Mouse (Mus musculus) forebrain, embryonic 14.5 days (tissue): ENCODE results near the gene Six2. TPM values are rescaled to one million over a fixed set of nuclear protein-coding genes. Genes with fewer than 3 reads are reported as not detected.

ENCODE experiments used
- ATAC-seq: fragments of 200-750 bp; cut with Nextera tagmentation; 2 replicates; pipeline ENCODE4 v1.8.0; 2017; ENCODE audit warnings: mild to moderate bottlenecking, moderate library complexity
- DNase-seq: peaks from one replicate; pipeline ENCODE4 v3.0.0-alpha.2; 2015; ENCODE audit warnings: low spot score
- H3K27ac ChIP-seq: fragments of 300-500 bp; sonication (generic); 2 replicates; pipeline ENCODE4 v1.5.1; 2014; ENCODE audit warnings: low read depth, mild to moderate bottlenecking, control low read depth, low read length, moderate library complexity
- H3K27me3 ChIP-seq: fragments of 300-500 bp; sonication (generic); replicated peaks from 2 replicates; pipeline ENCODE4 v1.6.1; 2014; ENCODE audit warnings: low read length, control low read depth, mixed read lengths; ENCODE audit not compliant: control insufficient read depth, insufficient read depth
- H3K36me3 ChIP-seq: fragments of 300-500 bp; sonication (generic); 2 replicates; pipeline ENCODE4 v1.6.1; 2014; ENCODE audit warnings: low read length, control low read depth; ENCODE audit not compliant: control insufficient read depth, insufficient read depth
- H3K4me1 ChIP-seq: fragments of 300-500 bp; sonication (generic); 2 replicates; pipeline ENCODE4 v1.6.1; 2014; ENCODE audit warnings: antibody characterized with exemption, low read length, control low read depth; ENCODE audit not compliant: control insufficient read depth, insufficient read depth
- H3K4me2 ChIP-seq: fragments of 300-500 bp; sonication (generic); 2 replicates; pipeline ENCODE4 v1.6.1; 2014; ENCODE audit warnings: mild to moderate bottlenecking, control low read depth, low read length
- H3K4me3 ChIP-seq: fragments of 300-500 bp; sonication (generic); 2 replicates; pipeline ENCODE4 v1.5.1; 2014; ENCODE audit warnings: low read depth, low read length, control low read depth
- H3K9ac ChIP-seq: fragments of 300-500 bp; sonication (generic); 2 replicates; pipeline ENCODE4 v1.6.1; 2014; ENCODE audit warnings: mild to moderate bottlenecking, low read length, control low read depth, moderate library complexity
- H3K9me3 ChIP-seq: fragments of 300-500 bp; sonication (generic); replicated peaks from 2 replicates; pipeline ENCODE4 v1.6.1; 2016; ENCODE audit warnings: low read length, control low read depth, mixed read lengths; ENCODE audit not compliant: control insufficient read depth
- WGBS: fragments of 180-500 bp; shearing (Covaris S2); extraction: QIAGEN DNeasy Blood & Tissue Kit; methylation state at CpG from one replicate; pipeline ENCODE4 v1.1.7; 2014; 5-methylcytosine and 5-hydroxymethylcytosine counted together
- polyA plus RNA-seq: library from polyadenylated mRNA; unstranded; fragments of >200 nt; fragmentation: Nextera tagmentation; extraction: Ambion mirVana; gene quantifications from 2 replicates; pipeline ENCODE4 v1.2.1, GENCODE M21; 2014

The Six2 gene
- polyA plus RNA-seq, 1 experiment from 2014 or later: 0.23 TPM

DNA sequence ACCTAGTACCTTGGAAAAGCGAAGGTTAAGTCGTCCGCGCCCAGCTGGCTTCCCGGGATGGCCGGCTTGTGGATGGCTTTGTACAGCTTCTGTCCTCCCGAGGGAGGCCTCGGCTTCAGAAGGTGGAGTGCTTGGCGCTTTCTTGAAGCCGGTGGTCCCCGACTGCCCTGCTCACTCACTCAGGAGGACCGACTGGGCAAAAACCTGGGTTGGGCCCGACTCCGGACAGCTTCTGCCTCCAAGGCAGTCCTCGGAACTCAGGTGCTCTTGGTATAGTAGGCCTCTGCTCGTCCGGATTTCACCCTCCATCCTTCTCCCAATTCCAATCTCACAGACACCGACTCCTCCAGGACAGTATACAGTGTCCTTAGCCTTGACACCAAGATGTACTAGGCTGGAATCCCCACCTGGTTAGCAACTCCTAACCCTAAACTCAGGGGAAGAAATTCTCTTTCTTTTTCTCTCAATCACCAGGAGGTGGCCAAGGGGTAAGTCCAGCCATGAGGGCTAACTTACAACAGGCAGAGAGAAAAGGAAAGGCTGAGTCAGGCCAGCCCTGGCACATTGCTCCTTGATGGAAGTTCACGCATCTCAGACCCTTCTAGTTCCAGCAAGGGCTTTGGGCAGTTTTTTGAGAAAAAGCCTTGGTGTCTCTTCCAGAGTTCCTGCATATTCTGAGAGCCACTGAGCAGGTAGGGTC is 7.1 kb downstream of the Six2 start:
- Histone ChIP-seq H3K27ac (no peak overlapping the region), H3K9ac (no peak overlapping the region), H3K27me3 (peaks cover 73% of the 10 kb centered on the region), H3K9me3 (no peaks in the 10 kb centered on the region), H3K4me1 (no peaks in the 10 kb centered on the region), H3K4me3 (no peak overlapping the region), H3K36me3 (no peaks in the 10 kb centered on the region), H3K4me2 (no peak overlapping the region)
- ATAC-seq: no peak
- no peak for DNase-seq
- WGBS: 3% methylated on average over 19 of the region's 19 CpGs

DNA sequence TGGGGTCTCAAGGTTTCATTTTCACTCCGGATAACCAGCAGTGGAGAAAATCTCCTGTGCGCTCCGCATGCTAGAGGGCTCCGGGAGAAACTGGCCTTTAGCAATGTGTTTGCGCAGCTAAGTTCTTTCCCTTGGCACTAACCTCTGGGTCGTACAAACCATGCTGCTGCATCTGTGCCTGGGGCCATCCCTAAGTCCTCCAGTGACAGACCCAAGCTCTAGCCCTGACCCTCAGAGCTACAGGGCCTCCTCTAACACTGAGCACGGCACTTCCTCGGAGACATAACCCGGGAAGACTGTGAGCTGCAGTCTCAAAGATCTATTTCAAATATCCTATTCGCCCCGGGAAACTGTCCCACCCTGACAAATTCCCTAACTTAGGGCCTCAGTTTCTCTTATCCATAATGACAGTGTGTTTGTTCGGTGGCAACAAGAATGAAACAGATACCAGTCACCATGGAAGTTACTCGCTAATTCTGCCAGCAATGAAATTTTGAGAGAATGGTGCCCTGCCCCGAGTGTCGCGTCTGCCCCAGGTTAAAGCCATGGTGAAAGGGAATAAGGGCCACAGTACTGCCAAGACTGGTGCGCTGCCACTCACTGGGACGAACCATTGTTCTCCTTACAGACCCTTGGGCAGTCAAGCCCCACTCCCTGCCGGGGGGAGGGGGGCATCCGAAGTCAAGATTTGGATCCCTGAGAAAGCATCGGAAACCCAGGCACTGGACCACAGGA is 7.8 kb downstream of the Six2 start:
- no peak for DNase-seq

GRCm38 (mm10) chr17:85679651-85680050 is 8.4 kb downstream of the Six2 start:
- no peaks in the 10 kb centered on the region for H3K4me1 ChIP-seq
- H3K27ac ChIP-seq: no peak overlapping the region
- H3K9ac ChIP-seq: no peak overlapping the region
- no peak overlapping the region; the same call in 1 of the 2 replicates for H3K4me2 ChIP-seq
- ATAC-seq (peak; percentile 44; the same call in 1 of the 2 replicates), DNase-seq (no peak)
- WGBS: under 1% methylated on average over 15 of the region's 15 CpGs
- no peaks in the 10 kb centered on the region for H3K9me3 ChIP-seq
- peaks cover 61% of the 10 kb centered on the region for H3K27me3 ChIP-seq
- H3K36me3 ChIP-seq: no peaks in the 10 kb centered on the region
- no peak overlapping the region for H3K4me3 ChIP-seq

More for the DNA sequence above, 7.8 kb downstream of the Six2 start:
- H3K27ac ChIP-seq: no peak overlapping the region
- 2% methylated on average over 21 of the region's 21 CpGs for WGBS
- H3K4me2 ChIP-seq: no peak overlapping the region; the same call in 1 of the 2 replicates
- H3K4me3 ChIP-seq: no peak overlapping the region
- H3K27me3 ChIP-seq: peaks cover 66% of the 10 kb centered on the region
- no peak for ATAC-seq
- H3K9ac ChIP-seq: no peak overlapping the region
- H3K4me1 ChIP-seq: no peaks in the 10 kb centered on the region
- no peaks in the 10 kb centered on the region for H3K9me3 ChIP-seq
- no peaks in the 10 kb centered on the region for H3K36me3 ChIP-seq

DNA sequence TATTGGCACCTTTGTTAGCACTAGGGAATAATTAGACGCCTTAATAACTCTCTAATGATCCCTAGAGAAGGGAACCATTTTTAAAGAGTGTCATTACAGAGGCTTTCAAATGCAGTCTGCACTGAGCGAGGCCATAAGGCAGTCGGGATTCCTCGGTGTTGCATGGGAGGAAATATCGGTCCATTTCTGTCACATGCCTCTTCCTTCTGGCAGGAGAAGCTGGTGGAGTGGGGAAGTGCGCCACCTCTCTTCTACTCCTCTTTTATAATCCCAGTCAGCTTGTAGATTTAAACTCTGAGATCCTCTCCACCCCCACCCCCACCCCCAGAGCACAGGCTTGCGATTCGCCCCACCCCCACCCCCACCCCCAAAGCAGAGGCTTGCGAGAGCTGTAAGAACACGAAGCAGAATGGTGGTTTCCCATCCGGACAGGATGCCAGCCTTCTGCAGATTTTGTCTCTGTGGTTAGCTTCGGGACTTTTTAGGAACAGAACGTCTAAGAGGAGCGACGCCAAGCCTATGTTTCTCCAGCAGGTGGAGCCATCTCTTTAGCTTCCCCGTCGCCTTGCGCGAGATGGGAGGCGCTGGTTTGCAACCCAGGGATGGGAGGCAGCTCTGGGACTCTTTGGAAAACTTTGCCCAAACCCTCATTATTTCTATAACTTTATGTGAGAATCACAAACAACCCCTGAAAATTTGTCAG is 23.3 kb downstream of the Six2 start:
- ATAC-seq: peak; percentile 86
- H3K4me2 ChIP-seq: peak overlapping the region; percentile 44
- H3K4me1 ChIP-seq: no peaks in the 10 kb centered on the region
- H3K27me3 ChIP-seq: peaks cover 16% of the 10 kb centered on the region; the same call in 1 of the 2 replicates
- DNase-seq: peak; percentile 94
- under 1% methylated on average over 20 of the region's 20 CpGs for WGBS
- no peaks in the 10 kb centered on the region for H3K9me3 ChIP-seq
- H3K36me3 ChIP-seq: no peaks in the 10 kb centered on the region
- no peak overlapping the region for H3K9ac ChIP-seq
- no peak overlapping the region for H3K27ac ChIP-seq
- peak overlapping the region; percentile 13 for H3K4me3 ChIP-seq

DNA sequence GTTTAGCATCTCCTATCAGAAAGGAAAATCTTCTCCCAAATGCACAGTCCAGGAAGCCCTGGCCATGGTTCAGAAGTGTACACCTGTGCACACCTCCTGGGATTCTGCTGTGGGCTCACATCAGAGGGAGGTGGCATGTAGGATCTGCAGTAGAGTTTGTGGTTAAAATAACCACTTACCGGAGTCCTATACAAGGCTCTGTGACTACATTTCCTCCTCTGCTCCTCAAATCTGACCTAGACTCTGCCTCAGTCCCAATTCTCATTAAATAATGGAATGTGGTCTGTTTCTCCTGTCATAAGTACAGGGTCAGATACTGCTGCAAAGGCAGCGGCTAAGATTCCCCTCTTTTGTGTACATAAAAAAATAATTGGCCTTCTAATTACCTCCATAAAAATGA is 23.9 kb downstream of the Six2 start:
- peaks cover 16% of the 10 kb centered on the region; the same call in 1 of the 2 replicates for H3K27me3 ChIP-seq
- 23% methylated on average over 2 of the region's 2 CpGs for WGBS
- H3K9me3 ChIP-seq: no peaks in the 10 kb centered on the region
- no peak overlapping the region for H3K4me3 ChIP-seq
- no peaks in the 10 kb centered on the region for H3K4me1 ChIP-seq
- no peak overlapping the region for H3K27ac ChIP-seq
- H3K36me3 ChIP-seq: no peaks in the 10 kb centered on the region
- H3K9ac ChIP-seq: no peak overlapping the region
- peak overlapping the region; percentile 44; the same call in 1 of the 2 replicates for H3K4me2 ChIP-seq
- DNase-seq (no peak), ATAC-seq (peak; percentile 34; the same call in 1 of the 2 replicates)

GRCm38 (mm10) chr17:85661521-85661920 is 26.6 kb downstream of the Six2 start:
- ATAC-seq: no peak
- H3K4me1 ChIP-seq: no peaks in the 10 kb centered on the region
- H3K4me3 ChIP-seq: no peak overlapping the region
- no peaks in the 10 kb centered on the region for H3K9me3 ChIP-seq
- 70% methylated on average over 5 of the region's 5 CpGs for WGBS
- H3K36me3 ChIP-seq: no peaks in the 10 kb centered on the region
- DNase-seq: no peak
- no peak overlapping the region for H3K4me2 ChIP-seq
- no peak overlapping the region for H3K9ac ChIP-seq
- H3K27ac ChIP-seq: no peak overlapping the region
- peaks cover 16% of the 10 kb centered on the region; the same call in 1 of the 2 replicates for H3K27me3 ChIP-seq

DNA sequence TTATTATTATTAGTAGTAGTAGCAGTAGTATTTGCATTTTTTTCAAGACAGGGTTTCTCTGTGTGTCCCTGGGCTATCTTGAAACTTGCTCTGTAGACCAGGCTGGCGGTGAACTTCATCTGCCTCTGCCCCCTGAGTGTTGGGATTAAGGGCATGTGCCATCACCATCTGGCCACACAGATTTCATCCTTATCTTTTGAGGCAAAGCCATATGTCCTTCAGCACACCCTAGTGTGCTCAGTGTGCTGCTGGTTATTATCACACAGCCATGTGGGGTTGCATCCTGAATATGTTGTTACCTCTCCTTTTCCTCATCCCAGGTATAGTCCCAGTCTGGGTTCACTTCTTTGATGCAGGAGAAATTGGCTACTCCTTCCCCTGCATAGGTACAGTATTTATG is 28.1 kb downstream of the Six2 start:
- Histone ChIP-seq H3K36me3 (no peaks in the 10 kb centered on the region), H3K4me2 (no peak overlapping the region), H3K27ac (no peak overlapping the region), H3K9ac (no peak overlapping the region), H3K27me3 (peaks cover 16% of the 10 kb centered on the region; the same call in 1 of the 2 replicates), H3K4me1 (no peaks in the 10 kb centered on the region), H3K9me3 (no peaks in the 10 kb centered on the region), H3K4me3 (no peak overlapping the region)
- 96% methylated on average over 1 of the region's 1 CpGs for WGBS
- DNase-seq: no peak
- ATAC-seq: no peak

- Histone ChIP-seq H3K4me1 (peaks cover 3% of the 10 kb centered on the region; the same call in 1 of the 2 replicates), H3K27ac (no peak overlapping the region), H3K4me3 (peak overlapping the region; percentile 27), H3K9ac (peak overlapping the region; percentile 51), H3K36me3 (no peaks in the 10 kb centered on the region), H3K9me3 (no peaks in the 10 kb centered on the region), H3K4me2 (peak overlapping the region; percentile 56), H3K27me3 (peaks cover 22% of the 10 kb centered on the region)
- ATAC-seq (peak; percentile 92), DNase-seq (peak; percentile 82)
- 1% methylated on average over 36 of the region's 36 CpGs for WGBS
These were observed 42.1 kb downstream of the Six2 start for GRCm38 (mm10) chr17:85645718-85646665.
